Mouse (Mus musculus): Measurements from ENCODE around the gene Cpne7. TPM values are rescaled to one million over a fixed set of nuclear protein-coding genes. Genes with fewer than 3 reads are reported as not detected.
"Not testable (repeated sequence)": the region's sequence is repeated elsewhere in the genome, so short reads cannot be mapped to it uniquely, and the experiment has no call there.

Cpne7 gene
- polyA plus RNA-seq, 1 experiment from 2014 or later = 4.5 TPM

- H3K9me3 ChIP-seq; H3K27me3 ChIP-seq; ATAC-seq (ENCODE audit: low FRiP score, low read depth): not testable (repeated sequence)
- WGBS = 1% methylated on average over 26 of the region's 26 CpGs
- peak overlapping the region; percentile 58 for H3K4me3 ChIP-seq
- H3K4me2 ChIP-seq = peak overlapping the region; percentile 90
- peaks cover 23% of the 10 kb centered on the region for H3K4me1 ChIP-seq (replicated peaks)
- H3K36me3 ChIP-seq = peaks cover 28% of the 10 kb centered on the region
- peak overlapping the region; percentile 96 for H3K9ac ChIP-seq
- H3K27ac ChIP-seq (replicated peaks) = peak overlapping the region; percentile 91
These were observed 14.3 kb upstream of the Cpne7 start for GRCm38 (mm10) chr8:123102855-123103254.

GRCm38 (mm10) chr8:123103285-123103684, 13.9 kb upstream of the Cpne7 start:
- H3K27ac ChIP-seq (replicated peaks) = 0 out of 2 replicates have a peak overlapping the region, but pooled peaks have one; percentile 91
- ATAC-seq (ENCODE audit: low FRiP score, low read depth) = no peak
- 19% methylated on average over 14 of the region's 15 CpGs for WGBS

GRCm38 (mm10) chr8:123104046-123104767, 13.0 kb upstream of the Cpne7 start:
- peaks cover 24% of the 10 kb centered on the region for H3K36me3 ChIP-seq
- H3K9me3 ChIP-seq = no peaks in the 10 kb centered on the region
- 83% methylated on average over 6 of the region's 6 CpGs for WGBS
- no peaks in the 10 kb centered on the region for H3K27me3 ChIP-seq
- peaks cover 23% of the 10 kb centered on the region for H3K4me1 ChIP-seq (replicated peaks)
- H3K4me2 ChIP-seq = peak overlapping the region; percentile 90
- H3K27ac ChIP-seq (replicated peaks) = no peak overlapping the region
- no peak overlapping the region for H3K9ac ChIP-seq
- peak overlapping the region; percentile 58; the same call in 1 of the 2 replicates for H3K4me3 ChIP-seq
- ATAC-seq (ENCODE audit: low FRiP score, low read depth) = no peak

More at GRCm38 (mm10) chr8:123103285-123103684, 13.9 kb upstream of the Cpne7 start:
- Histone ChIP-seq H3K27me3 (no peaks in the 10 kb centered on the region), H3K4me1 (replicated peaks) (peaks cover 23% of the 10 kb centered on the region), H3K36me3 (peaks cover 24% of the 10 kb centered on the region), H3K9ac (peak overlapping the region; percentile 96), H3K4me2 (peak overlapping the region; percentile 90), H3K4me3 (peak overlapping the region; percentile 58), H3K9me3 (no peaks in the 10 kb centered on the region)

GRCm38 (mm10) chr8:123105553-123106326, 11.4 kb upstream of the Cpne7 start:
- Histone ChIP-seq H3K27me3 (no peaks in the 10 kb centered on the region), H3K4me3 (no peak overlapping the region), H3K4me1 (replicated peaks) (peaks cover 23% of the 10 kb centered on the region), H3K27ac (replicated peaks) (no peak overlapping the region), H3K4me2 (no peak overlapping the region), H3K36me3 (peaks cover 24% of the 10 kb centered on the region), H3K9me3 (no peaks in the 10 kb centered on the region), H3K9ac (no peak overlapping the region)
- 75% methylated on average over 5 of the region's 5 CpGs for WGBS
- ATAC-seq (ENCODE audit: low FRiP score, low read depth) = no peak

- H3K27ac ChIP-seq (replicated peaks) = no peak overlapping the region
- H3K9ac ChIP-seq = no peak overlapping the region
- no peaks in the 10 kb centered on the region for H3K27me3 ChIP-seq
- H3K4me1 ChIP-seq (replicated peaks) = peaks cover 22% of the 10 kb centered on the region
- no peak for ATAC-seq (ENCODE audit: low FRiP score, low read depth)
- peaks cover 24% of the 10 kb centered on the region for H3K36me3 ChIP-seq
- H3K4me2 ChIP-seq = no peak overlapping the region
- 44% methylated on average over 2 of the region's 2 CpGs for WGBS
- no peaks in the 10 kb centered on the region for H3K9me3 ChIP-seq
- H3K4me3 ChIP-seq = no peak overlapping the region
These were observed 10.6 kb upstream of the Cpne7 start for GRCm38 (mm10) chr8:123106531-123106930.

- H3K9ac ChIP-seq = no peak overlapping the region
- 73% methylated on average over 1 of the region's 1 CpGs for WGBS
These were observed 9.2 kb upstream of the Cpne7 start for GRCm38 (mm10) chr8:123108010-123108409.

GRCm38 (mm10) chr8:123108953-123109352, 8.2 kb upstream of the Cpne7 start:
- no peak overlapping the region for H3K9ac ChIP-seq
- no peak overlapping the region for H3K27ac ChIP-seq (replicated peaks)
- H3K36me3 ChIP-seq = peaks cover 18% of the 10 kb centered on the region
- H3K27me3 ChIP-seq = no peaks in the 10 kb centered on the region
- H3K4me3 ChIP-seq = no peak overlapping the region
- H3K4me2 ChIP-seq = no peak overlapping the region
- H3K9me3 ChIP-seq = no peaks in the 10 kb centered on the region
- H3K4me1 ChIP-seq (replicated peaks) = peaks cover 7% of the 10 kb centered on the region
- 86% methylated on average over 5 of the region's 5 CpGs for WGBS
- no peak for ATAC-seq (ENCODE audit: low FRiP score, low read depth)

More at GRCm38 (mm10) chr8:123108010-123108409, 9.2 kb upstream of the Cpne7 start:
- no peaks in the 10 kb centered on the region for H3K27me3 ChIP-seq
- peaks cover 16% of the 10 kb centered on the region for H3K4me1 ChIP-seq (replicated peaks)
- H3K36me3 ChIP-seq = peaks cover 24% of the 10 kb centered on the region
- no peak overlapping the region for H3K27ac ChIP-seq (replicated peaks)
- H3K4me2 ChIP-seq = no peak overlapping the region
- no peak overlapping the region for H3K4me3 ChIP-seq
- ATAC-seq (ENCODE audit: low FRiP score, low read depth) = no peak
- no peaks in the 10 kb centered on the region for H3K9me3 ChIP-seq

GRCm38 (mm10) chr8:123110649-123111048, 6.5 kb upstream of the Cpne7 start:
- no peaks in the 10 kb centered on the region for H3K4me1 ChIP-seq (replicated peaks)
- no peak overlapping the region for H3K4me3 ChIP-seq
- no peaks in the 10 kb centered on the region for H3K9me3 ChIP-seq
- no peak for ATAC-seq (ENCODE audit: low FRiP score, low read depth)
- H3K36me3 ChIP-seq = peaks cover 1% of the 10 kb centered on the region; the same call in 1 of the 2 replicates
- H3K4me2 ChIP-seq = no peak overlapping the region
- peaks cover 2% of the 10 kb centered on the region for H3K27me3 ChIP-seq
- no peak overlapping the region for H3K27ac ChIP-seq (replicated peaks)
- 19% methylated on average over 4 of the region's 4 CpGs for WGBS
- no peak overlapping the region for H3K9ac ChIP-seq

- H3K9ac ChIP-seq = no peak overlapping the region
- H3K4me1 ChIP-seq (replicated peaks) = peaks cover 14% of the 10 kb centered on the region
- ATAC-seq (ENCODE audit: low FRiP score, low read depth) = no peak
- H3K4me2 ChIP-seq = no peak overlapping the region
- no peak overlapping the region for H3K4me3 ChIP-seq
- H3K27ac ChIP-seq (replicated peaks) = no peak overlapping the region
- H3K27me3 ChIP-seq = peaks cover 24% of the 10 kb centered on the region
- H3K36me3 ChIP-seq = no peaks in the 10 kb centered on the region
- WGBS = 73% methylated on average over 9 of the region's 9 CpGs
- no peaks in the 10 kb centered on the region for H3K9me3 ChIP-seq
These were observed 4.3 kb upstream of the Cpne7 start for GRCm38 (mm10) chr8:123112892-123113291.

GRCm38 (mm10) chr8:123113908-123114469, 3.2 kb upstream of the Cpne7 start:
- Histone ChIP-seq H3K4me1 (replicated peaks) (peaks cover 16% of the 10 kb centered on the region), H3K36me3 (no peaks in the 10 kb centered on the region), H3K27me3 (peaks cover 35% of the 10 kb centered on the region), H3K4me3 (no peak overlapping the region), H3K4me2 (no peak overlapping the region), H3K27ac (replicated peaks) (no peak overlapping the region), H3K9me3 (no peaks in the 10 kb centered on the region), H3K9ac (no peak overlapping the region)
- ATAC-seq (ENCODE audit: low FRiP score, low read depth) = no peak
- WGBS = 70% methylated on average over 2 of the region's 2 CpGs

GRCm38 (mm10) chr8:123114644-123115043, 2.5 kb upstream of the Cpne7 start:
- peaks cover 42% of the 10 kb centered on the region for H3K27me3 ChIP-seq
- no peak for ATAC-seq (ENCODE audit: low FRiP score, low read depth)
- H3K9ac ChIP-seq = no peak overlapping the region
- 66% methylated on average over 3 of the region's 3 CpGs for WGBS
- H3K4me3 ChIP-seq = no peak overlapping the region
- H3K36me3 ChIP-seq = no peaks in the 10 kb centered on the region
- H3K9me3 ChIP-seq = no peaks in the 10 kb centered on the region
- peaks cover 16% of the 10 kb centered on the region for H3K4me1 ChIP-seq (replicated peaks)
- no peak overlapping the region for H3K4me2 ChIP-seq
- H3K27ac ChIP-seq (replicated peaks) = no peak overlapping the region

GRCm38 (mm10) chr8:123117744-123118143, 570 bp downstream of the Cpne7 start:
- Histone ChIP-seq H3K9me3 (no peaks in the 10 kb centered on the region), H3K27me3 (peaks cover 44% of the 10 kb centered on the region), H3K9ac (peak overlapping the region; percentile 44), H3K36me3 (no peaks in the 10 kb centered on the region), H3K4me3 (peak overlapping the region; percentile 44), H3K27ac (replicated peaks) (no peak overlapping the region), H3K4me1 (replicated peaks) (peaks cover 16% of the 10 kb centered on the region), H3K4me2 (peak overlapping the region; percentile 88)
- no peak for ATAC-seq (ENCODE audit: low FRiP score, low read depth)
- 2% methylated on average over 17 of the region's 17 CpGs for WGBS
